Mouse (Mus musculus): ENCODE results near the gene Eif2ak4.

DNA sequence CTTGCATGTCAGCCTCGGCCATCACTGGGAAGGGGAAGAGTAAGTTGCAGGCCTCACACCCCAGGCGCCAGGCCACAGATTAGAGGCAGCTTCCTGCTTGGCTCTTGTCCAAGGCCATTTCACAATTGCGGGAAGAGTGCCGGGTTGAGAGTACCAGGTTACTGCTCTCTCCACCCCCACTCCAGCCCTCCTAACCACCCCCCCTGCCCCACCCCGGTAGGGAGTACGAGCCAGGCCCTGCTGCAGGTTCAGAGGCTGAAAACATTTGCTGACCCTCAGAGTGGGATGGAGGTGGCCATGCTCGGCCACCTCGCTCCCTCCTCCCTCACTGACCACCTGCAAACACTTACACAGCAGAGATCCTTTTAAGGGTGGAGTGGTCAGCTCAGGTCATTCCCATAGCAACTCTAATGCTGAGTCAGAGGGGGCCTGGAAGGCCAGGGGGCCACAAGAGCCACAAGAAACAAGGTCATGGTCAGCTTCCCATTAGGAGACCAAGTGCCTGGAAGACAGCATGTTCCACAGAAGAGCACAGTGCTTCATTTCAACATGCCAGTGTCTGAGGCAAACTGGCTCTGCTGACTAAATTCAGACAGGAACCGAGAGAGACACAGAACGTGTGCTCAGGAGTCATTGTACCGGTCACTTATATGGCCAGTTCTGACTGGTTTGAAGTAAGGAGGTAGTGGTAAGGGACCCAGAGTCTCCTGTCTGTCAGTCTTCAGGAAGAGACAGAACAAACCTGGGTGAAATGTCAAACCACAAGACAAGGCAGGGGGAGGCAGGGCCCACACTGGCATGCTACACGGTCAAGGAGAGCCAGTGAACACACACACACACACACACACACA lies 102.0 kb downstream of the Eif2ak4 start:
- TF ChIP-seq CTCF (IDR thresholded peaks at IDR 0.05) (no peak), POLR2A (IDR thresholded peaks at IDR 0.05; ENCODE audit: insufficient read depth, low read depth, low read length) (no peak), EP300 (IDR thresholded peaks at IDR 0.05; ENCODE audit: insufficient read depth, low read depth, low read length) (0 out of 2 replicates have a peak, but pooled peaks have one; percentile 15)

Data from heart, adult 2 months (tissue).